Mouse (Mus musculus) heart, adult 9 months (tissue): ENCODE data around the gene Fam222a.

ENCODE experiments used
- DNase-seq, 2 experiments: peaks; one replicate each; pipeline ENCODE4 v3.0.0; 2022; ENCODE audit warnings: low spot score in 2 of 2

Fam222a gene

DNA sequence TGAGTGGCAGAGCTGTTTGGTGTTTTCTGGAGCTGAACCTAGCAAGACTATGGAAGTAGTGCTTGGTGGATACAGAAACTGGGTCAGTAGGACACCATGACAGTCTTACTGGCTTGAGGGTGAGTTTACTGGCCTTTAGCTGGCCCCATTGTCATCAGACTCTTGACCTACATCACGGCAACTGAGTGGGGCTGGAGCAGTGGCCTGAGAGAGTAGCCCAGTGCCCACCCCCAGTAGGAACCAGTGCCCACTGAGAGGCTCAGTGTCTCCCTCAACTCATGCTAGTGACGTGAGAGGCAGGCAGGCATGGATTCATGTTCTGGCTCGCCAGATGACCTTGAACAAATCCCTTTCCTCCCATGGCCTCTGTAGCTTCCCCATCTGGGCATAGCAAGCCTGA, 15.2 kb downstream of the Fam222a start:
- no peak for DNase-seq

- DNase-seq, result no peak
Observed at GRCm38 (mm10) chr5:114583490-114584175, 15.8 kb downstream of the Fam222a start.

- DNase-seq, result no peak
Observed at GRCm38 (mm10) chr5:114584293-114585104, 16.7 kb downstream of the Fam222a start.

DNA sequence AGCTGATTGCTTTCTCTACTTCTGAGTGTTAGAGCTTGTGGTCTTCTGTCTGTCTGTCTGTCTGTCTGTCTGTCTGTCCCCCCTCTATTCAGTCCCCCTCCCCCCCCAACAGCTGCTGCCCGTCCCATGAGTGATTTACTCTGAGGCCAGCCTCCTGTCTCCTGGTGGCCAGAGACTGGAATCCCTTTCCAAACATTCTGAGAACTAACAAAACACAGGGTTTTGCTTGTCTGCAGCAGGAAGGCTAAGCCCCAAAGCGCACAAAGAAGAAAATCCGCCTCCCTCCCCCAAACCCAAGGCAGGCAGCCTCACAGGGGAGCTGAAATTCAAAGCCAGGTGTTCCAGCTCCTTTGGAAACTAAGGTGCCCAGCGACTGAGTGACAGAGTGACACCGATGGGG, 17.9 kb downstream of the Fam222a start:
- DNase-seq, result no peak

DNA sequence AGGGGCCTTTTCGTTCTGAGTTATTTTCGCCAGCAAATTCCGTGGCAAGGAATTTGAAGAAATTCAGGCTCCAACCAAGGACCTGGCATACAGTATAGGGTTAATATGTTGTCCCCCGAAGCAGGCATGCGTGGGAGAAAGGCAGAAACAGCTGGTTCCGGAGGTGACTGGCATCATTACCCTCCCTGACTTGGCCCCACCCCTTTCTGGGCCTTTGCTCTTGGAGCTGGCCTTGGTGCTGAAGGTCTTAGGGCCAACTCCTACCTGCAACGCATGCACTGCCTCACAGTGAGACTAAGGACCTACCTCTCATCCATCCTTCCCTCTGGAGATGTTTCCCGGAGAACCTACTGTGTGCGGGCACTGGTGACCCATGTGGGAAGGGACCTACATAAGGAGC, 20.1 kb downstream of the Fam222a start:
- DNase-seq, result no peak

- no peak for DNase-seq
Observed at GRCm38 (mm10) chr5:114588416-114588815, 20.6 kb downstream of the Fam222a start.

DNA sequence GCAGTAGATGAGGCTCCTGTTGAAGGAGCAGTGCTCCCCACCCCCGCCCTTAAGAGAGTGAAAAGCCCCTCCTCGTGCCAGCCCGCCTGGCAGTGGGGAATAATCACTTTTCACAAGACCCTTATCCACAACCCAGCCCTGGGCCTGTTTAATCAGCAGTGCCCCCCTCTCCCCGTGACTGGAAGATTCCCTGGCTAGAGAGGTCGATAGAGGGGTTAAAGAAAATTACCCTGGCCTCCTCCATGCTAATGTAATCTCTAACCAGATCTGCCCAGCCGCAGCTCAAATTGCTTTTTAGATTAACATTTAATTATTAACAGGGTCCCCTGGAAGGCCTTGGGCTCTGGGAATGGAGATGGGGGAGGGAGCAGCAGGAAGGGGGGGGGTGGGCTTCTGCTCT, 21.2 kb downstream of the Fam222a start:
- no peak for DNase-seq

DNA sequence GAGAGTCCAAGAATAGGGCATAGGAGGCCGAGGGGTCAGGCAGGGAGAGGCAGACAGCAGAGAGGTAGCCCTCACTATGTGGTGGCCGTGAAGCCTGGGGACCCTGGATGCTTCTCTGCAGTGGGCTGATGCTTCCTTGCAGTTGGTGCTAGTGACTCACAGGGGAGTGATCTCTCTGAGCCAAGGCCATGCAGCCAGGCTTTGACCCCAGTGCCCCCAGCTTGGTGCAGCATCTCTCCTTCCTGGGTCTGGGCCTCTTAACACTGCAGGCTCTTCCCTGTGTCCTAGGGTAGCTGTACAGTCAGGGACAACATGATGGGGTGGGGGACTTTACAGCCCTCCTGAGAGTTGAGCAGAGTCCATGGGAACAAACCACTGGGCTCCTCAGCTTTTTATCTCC, 21.6 kb downstream of the Fam222a start:
- no peak for DNase-seq

GRCm38 (mm10) chr5:114590043-114590913, 22.5 kb downstream of the Fam222a start:
- no peak for DNase-seq

DNA sequence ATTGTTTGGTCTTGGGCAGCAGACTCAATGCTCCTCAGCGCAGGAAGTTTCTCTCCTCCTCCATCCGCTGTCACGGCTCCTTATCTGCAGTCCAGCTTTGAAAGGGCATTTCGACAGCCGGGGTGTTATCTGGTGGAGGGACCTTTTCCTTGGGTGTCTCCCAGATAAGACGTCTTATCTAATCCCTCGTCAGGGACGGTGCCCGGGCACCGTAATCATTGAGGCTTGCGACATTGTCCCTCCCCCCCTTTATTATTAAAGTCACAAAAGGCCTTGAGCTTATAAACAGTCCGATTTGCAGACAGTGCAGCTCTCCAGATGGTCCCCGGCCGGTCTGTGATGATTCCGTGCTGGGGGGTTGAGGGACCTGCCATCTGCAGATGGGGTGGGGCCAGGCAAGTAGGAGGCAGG, 23.3 kb downstream of the Fam222a start:
- no peak for DNase-seq

DNA sequence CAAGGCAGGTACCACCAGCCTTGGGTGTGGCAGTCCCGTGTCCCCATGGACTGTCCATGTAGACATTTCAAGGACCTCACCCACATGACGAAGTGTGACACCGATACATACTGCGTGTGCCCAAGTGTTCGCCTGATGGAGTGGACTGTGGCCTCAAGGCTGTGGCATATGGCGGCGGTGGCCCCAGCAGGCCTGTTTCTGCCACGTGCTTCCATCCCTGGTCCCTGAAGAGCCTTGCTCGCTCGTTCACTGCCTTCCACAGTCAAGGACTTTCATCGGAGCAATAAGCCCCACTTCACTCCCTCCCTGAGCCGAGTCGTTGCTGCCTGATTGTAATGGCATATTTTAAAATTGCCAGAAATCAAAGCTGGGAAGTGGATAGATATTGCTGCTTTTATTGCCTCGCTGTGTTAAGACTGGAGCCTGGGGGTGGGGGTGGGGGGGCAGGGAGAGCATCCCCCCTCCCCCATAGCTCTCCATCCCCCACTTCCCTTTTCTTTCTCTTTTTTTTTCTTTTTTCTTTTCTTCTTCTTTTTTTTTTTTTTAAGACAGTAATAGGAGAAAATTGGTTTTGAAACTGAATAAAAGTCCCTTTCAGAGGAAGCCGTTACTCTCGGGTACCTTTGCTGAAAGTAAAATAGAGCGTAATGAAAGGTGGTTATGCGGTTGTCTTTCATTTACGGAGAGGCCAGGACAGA, 24.8 kb downstream of the Fam222a start:
- DNase-seq, result no peak

- DNase-seq, result no peak
Observed at GRCm38 (mm10) chr5:114593161-114593821, 25.5 kb downstream of the Fam222a start.

DNA sequence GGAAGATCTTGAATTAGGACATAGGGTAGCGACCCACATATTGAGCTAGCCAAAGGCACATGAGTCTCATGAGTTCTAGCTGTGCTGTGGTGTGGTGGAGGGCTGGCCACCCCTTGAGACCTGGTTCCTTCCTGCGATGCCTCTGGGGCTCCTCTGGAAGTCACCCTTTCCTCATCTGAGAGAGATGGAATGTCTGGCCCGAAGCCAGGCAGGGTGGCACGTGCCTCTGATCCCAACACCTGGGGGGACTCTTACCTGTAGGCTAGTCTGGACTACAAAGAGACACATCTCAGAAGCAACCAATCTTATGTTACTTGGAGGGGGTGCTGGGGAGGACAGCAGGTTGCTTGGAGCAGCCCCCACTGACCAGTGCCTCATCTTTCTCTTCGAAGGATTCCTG, 26.1 kb downstream of the Fam222a start:
- DNase-seq, result no peak

DNA sequence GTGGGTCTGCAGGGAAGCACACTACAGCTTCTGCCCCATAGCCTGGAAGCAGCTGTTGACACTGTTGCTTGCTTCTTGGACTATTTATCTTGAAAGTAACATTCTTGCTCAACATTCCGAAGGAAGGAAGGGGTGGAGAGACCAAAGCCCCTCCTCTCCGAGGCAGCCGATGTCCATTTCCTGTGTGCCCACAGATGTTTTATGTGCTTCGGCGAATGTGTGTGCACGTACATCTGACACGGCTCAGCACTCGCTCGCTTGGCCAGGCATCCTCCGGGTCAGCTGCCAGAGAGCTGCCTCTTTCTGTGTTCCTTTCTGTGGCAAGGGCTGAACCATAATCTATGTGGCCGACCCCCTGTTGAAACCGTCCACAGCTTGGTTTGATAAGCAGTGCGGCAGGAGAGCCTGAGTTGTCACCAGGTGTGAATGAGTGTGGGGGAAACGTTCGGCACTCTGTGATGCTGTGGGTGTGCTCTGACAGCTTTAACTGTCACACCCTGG, 27.0 kb downstream of the Fam222a start:
- peak; percentile 66 to 72 for DNase-seq

GRCm38 (mm10) chr5:114596604-114597003, 28.8 kb downstream of the Fam222a start:
- DNase-seq, result peak; percentile 58 to 71

GRCm38 (mm10) chr5:114597222-114597621, 29.4 kb downstream of the Fam222a start:
- no peak for DNase-seq

DNA sequence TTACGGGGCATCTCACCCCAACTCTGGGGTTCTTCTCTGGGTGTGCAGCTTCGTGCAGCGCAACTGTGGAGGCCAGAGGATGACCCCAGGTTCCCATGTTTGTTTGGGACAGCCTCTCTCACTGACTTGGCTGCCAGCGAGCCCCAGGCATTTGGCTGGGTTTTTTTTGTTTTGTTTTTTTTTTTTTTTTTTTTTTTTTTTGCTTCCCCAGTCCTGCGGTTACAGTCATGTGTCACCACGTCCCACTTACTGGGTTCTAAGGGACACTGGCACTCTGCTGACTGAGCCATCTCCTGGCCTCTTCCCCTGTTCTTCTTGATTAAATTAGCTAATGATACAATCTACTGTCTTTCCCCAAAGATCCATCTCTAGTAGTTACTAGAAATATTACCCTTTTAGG, 29.8 kb downstream of the Fam222a start:
- DNase-seq, result no peak

- DNase-seq, result no peak
Observed at GRCm38 (mm10) chr5:114602012-114602411, 34.2 kb downstream of the Fam222a start.

DNA sequence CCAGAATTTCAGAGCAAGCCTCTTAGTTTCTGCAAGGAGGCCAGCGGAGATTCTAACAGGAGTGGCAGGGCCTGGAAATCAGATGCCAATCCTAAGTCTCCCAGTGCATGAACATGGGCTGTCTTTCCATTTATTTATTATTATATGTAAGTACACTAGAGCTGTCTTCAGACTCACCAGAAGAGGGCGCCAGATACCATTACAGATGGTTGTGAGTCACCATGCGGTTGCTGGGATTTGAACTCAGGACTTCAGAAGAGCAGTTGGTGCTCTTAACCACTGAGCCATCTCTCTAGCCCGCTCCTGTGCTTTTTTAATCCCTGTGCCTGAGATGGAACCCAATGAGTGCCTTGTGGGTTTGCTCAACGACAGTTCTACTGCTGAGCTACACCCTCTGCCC, 36.2 kb downstream of the Fam222a start:
- no peak for DNase-seq

GRCm38 (mm10) chr5:114604781-114605290, 37.0 kb downstream of the Fam222a start:
- DNase-seq, result no peak

- DNase-seq, result no peak
Observed at GRCm38 (mm10) chr5:114605981-114606380, 38.2 kb downstream of the Fam222a start.
